Mouse (Mus musculus) lung, postnatal 10 days (tissue): Measurements from ENCODE around the gene Rnf141.

ENCODE experiments used
- DNase-seq: peaks from one replicate; pipeline ENCODE4 v3.0.0; 2021

The Rnf141 gene

DNA sequence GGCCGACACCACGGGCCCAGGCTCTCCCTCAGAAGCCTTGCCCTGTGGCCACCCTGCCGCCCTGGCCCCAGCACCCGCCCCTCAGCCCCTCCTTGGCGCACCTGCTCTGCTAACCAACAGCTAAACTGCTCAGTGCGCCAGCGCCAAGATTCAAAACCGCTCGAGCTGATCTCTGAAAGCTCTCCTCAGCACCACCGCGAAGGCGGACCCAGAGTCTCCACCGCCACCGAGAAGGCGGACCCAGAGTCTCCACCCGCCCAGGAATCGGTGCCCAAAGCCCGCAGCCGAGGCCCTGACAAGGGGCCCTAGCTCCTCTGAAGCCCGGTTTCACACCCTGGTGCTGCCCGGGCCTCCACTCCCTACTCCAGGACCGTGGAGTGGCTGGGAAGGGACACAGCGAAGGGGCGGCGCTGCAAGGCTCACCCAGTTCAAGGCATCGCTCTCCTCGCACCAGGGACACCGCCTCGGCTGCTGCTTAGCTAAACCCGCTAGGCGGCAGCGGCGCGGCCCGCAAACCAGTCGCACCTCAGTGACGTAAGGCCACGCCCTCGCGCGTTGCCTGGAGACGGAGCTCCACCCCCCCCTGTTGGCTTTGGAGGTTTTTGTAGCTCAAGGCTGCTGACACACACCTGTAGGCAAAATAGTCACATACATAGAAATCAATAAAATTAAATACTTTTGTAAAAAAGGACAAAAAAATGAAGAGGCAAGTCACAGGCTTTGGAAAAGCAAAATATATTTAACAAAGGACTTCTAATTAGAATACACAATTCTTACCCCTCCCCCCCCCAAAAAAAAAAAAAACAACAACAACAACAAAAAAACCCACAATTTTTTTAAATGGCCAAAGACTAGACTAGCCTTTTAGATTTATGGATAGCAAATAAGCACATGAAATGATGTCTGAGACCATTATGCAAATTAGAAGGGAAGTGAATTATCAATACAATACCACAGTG, at the start of gene Rnf141:
Gene Rnf141, minus strand, starts transcription at position 542 of the 959 bp plus-strand sequence.
- peak; percentile 94 for DNase-seq

DNA sequence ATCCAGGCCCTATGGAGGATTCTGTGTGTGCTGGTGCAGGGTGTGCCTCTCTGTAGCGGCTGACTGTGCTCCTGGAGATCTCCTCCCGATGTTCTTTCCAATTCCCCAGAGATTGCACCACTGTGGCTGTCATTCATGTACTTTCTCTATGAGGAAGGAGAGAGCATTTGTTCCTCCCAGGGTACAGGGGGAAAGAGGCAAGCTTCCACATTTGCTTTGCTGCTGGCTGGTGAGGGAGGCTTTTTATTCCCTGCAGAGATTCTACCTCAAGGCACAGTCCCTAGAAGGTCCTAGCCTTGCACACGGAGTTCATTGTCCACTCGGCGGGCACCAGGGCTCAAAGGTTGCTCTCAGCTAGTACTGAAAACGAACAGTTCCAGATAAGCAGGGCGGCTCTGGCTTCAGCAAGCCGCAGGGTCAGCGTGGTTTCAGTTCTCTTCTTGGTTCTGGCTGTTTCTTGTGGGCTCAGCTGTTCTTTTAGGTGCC, 47.3 kb upstream of the Rnf141 start:
- peak; percentile 48 for DNase-seq

DNA sequence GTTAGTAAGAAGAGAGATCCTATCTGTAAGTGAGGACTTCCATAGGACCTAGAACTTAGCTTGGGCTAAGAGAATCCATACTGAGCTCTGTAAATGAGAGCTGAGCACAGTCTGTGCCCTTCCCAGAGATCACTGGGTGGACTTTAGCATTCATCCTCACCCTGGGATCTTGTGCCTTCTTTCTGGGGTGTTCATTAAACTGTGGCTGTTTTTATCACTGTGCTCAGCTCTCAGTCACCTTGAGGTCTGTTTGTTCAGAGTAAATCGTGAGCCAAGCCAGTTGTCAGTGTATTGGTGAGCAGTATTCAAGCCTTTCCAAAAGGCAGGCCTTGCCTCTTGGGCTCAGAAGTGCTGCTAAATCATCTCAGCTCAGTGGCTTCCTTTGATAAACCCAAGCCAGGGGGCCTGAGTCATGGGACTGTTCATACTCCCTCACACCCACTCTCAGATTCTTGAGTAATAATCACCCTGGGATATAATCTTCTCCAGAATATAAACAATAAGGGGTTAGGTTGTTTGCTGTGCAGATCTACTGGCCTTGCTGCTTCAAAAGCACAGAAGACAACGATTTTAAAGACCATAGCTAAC, 37.6 kb upstream of the Rnf141 start:
- no peak for DNase-seq

DNA sequence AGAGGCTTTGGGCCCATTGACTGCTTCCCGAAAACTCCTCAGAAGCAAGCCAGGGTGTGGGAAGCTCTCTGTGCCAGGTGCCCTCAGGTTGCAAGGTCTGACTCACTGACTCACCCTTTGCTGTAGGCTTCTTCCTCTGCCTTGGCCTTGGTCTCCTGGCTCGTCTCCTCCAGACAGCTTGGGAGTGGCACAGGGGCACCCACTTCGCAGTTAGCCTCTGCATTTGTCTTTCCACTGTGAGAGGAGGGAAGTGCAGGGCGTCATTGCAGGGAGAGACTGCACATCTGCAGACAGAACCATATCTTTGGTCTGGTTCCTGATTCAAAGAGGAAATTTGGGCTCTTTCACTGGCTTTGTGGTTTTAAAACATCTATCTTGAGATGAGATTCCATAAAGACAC, 33.8 kb upstream of the Rnf141 start:
- DNase-seq: no peak

DNA sequence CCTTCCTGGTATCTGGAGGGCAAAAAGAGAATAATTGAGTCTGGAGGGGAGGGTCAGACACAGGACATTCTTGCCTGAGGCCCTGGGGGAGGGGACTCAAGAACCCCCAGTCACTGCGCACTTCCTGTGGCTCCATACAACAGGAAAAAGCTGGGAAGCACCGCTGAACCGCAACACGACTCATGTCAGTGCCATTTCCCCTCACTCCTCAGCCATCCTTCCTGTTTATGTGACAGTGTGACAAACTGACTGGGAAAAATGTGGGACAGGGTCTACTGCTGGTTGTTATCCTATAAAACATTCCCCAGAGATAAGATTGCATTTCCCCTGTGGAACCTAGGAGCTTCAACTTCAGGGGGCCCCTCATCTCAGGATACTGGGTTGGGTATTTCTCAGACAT, 32.7 kb upstream of the Rnf141 start:
- peak; percentile 76 for DNase-seq

DNA sequence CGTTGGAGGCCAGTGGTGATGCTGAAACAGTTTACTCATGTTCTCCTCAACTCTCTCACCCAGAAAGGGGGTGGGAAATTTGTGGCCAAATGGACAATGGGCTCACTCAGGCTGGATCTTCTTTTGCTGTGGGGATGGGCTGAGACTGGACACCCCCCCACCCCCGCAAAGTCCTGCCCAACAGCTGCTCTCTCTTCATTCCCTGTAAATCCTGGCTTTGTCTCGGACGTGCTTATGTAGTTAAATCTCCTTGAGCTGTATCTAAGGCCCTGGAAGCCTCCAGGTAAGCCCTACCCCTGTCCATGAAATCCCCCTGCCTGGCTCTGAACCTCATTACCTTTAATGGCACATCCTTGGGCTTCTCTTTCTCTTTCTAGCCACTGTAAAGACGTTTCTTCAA, 24.6 kb upstream of the Rnf141 start:
- DNase-seq: no peak

DNA sequence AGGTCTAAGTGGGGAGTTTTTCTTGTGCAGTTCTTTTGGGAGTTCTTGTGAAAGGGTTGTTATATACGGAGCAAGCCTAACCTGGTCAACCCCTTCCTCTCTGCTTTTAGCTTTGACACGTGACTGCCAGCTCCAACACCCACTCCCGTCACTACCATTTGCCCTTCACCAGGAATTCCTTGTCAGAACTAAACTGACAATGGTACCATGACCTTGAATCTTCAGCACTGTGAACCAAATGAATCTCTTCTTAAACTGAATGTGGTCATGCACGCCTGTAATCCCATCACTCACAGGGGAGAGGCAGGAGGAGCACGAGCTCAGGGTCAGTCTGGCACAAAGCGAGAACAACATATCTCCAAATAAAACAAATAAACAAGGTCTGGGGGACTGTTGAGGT, 22.9 kb upstream of the Rnf141 start:
- DNase-seq: no peak

DNA sequence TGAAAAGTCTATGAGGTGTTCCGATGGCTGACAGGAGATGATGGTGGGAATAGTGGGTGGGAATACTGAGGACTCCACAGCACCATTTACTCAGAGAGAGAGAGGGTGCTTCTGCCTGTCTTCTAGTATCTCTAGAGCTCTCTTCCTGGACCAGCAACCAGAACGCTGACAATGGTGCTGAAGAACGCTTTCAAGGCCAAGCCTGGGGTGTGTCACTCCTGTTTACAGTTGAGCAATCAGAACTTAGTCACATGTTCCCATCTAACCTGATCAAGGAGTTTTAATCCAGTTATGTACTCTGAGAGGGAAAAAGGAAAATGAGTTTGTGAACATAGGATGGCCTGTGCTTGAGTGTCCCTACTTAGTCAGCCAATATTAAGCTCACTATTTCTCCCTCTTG, 21.8 kb upstream of the Rnf141 start:
- DNase-seq: no peak

DNA sequence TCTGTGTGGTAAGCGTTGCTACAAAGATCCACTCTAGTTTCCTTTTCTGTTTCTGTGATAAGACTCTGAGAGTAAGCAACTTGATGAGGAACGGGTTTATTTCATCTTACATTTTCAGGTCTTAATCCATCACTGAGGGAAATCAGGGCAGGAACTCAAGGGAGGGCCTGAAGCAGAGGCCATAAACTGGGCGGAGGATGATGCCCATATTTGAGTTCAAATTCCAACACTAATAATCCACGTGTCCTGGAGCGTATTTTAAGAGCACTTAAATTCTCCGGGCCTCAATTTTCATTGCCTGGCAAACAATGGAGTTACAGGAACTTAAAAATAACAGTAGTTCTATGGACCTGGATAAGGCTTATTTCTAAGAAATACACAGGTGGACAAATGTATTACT, 21.3 kb upstream of the Rnf141 start:
- no peak for DNase-seq

DNA sequence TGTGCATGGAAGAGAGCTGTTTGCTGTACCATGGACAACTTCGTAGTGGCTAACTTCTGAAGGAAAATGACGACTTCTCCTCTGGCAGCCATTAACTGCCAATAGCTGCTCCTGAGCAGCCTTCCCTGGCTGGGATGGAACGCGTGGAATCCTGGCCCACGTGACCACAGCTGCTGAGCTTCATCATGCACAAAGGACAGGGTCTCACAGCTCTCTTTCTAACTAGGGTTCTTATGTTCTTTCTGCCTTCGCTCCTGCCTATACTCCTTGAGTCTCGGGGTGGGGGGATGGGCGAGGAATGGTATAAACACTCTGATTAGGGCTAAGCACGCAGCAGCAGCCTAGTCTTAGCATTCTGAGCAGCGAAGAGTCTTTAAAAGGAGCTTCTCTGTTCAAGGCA, 20.8 kb upstream of the Rnf141 start:
- DNase-seq: peak; percentile 47

DNA sequence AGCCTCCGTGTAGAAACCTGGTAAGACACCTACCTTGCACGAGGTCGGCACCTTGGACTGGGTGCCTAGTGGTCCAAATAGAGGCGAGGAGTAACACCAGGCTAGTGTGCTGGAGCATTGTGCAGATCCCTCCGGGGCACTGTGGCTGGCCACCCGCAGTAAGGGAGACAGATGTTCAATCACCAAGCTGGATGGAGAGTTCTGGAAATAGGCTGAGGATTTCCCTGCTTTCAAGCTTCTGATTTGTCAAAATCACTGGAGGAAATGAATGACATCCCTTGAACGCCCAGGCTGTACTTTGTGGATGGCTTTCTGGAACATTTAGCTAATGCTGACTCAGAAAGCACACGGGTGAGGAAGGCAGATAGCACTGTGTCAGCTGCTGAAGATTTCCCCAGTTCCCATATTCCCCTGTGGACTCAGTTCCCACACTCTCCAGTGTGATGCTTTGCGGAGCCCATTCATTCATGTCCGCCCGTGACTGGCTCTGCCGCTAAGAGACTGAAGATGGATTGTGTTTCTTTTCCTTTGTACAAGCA, 18.6 kb upstream of the Rnf141 start, which contains the start of gene Lyve1:
Gene Lyve1, minus strand, starts transcription at position 489 of the 539 bp plus-strand sequence.
- DNase-seq: peak; percentile 42

DNA sequence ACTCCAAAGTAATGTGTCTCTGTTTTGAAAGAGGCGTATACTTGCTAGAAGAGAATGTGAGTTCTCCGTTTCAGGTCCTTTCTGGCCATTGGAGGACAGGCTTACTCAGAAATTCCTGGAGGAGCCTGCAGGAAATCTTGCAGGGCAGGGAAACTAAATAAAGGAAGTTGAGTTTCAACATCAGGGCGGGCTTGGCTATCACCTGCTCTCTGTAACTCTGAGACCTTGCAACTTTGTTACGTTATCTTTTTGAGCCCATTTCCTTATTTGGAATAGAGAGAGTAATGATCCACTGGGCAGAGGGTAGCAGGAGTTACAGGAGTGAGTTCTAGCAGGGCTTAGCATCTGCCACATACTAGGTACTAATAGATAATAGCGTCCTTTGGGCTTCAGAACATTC, 15.9 kb upstream of the Rnf141 start:
- peak; percentile 63 for DNase-seq

DNA sequence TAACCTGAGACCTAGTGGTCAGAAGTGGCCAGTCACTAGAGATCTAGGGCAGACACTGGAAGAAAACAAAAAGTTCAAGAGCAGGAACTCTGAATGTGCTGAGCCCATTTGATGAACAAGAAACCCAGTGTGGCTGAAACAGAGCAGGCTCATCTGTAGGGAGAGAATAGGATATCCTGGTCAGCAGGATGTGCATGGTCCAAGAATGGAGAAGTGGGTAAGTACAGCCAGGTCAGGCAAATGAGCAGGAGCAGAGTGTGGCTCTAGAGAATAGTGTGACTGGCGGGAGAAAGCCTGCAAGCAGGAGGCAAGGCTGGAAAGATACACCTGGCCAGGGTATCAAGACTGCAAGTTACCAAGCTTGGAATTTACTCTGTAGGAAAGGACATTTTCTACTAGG, 11.3 kb upstream of the Rnf141 start:
- DNase-seq: no peak

DNA sequence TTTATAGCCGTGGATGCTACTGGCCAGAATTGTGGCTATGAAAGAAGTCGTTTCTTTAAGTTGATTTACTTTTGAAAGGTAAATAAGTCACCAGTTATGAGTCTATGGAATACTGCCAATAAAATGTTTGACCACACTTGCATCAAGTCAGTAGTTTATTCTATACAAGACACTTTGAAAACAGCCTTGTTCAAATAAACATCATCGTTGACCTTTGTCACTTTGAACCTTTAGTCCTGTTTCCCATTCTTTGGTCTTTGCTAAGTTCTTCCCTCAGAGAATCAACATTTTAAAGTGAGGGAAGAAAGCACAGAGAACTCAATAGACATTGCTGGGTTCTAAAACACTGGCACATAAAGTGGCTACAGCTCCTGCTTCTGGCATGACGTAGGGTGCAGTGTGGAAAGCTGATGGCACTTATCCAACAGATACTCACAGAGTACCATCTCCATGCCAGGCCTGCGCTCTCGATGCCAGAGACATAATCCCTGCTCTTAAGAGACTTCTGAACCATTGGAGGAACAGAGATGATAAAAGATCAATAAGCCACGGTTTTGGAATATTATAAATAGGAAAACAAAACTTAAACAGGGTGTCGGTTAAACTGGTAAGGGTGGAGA, 10.8 kb upstream of the Rnf141 start:
- DNase-seq: no peak

DNA sequence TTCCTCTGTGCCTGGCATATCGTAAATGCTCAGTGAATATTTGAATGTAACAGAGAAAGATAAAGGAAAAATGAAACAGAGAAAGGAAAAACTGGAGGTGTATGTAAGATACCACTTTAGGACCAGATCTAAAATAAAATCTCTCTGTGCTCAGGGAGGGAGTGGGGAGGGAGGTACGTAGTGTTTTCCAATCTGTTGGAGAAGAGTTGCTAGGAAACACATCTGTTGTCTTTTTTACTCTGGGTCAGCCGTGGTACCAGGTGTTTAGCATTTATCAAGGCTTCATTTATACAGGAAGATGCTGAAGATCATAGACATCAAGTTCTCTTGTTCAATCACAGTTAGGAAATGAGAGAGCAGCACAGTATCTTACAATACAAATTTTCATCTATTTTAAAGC, 10.3 kb upstream of the Rnf141 start:
- no peak for DNase-seq

DNA sequence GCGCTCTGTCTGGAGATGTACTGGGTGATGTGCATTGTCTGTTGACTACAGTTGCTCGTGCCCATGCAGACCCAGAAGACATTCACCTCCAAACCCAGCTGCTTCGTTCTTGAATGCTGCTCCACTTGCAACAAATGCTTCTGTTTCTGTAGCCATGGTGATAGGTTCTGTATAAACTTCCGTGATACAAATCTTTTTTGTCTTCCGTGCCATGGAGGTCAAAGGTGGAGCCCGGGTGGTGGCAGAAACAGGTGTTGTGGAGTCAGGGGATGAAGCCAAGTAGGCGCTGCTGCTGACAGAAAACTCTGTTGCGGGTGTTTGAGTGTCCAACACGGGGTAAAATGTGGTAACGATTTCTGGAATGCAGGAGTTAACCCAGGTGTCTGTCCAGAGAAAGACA, 9.4 kb upstream of the Rnf141 start:
- DNase-seq: peak; percentile 60

DNA sequence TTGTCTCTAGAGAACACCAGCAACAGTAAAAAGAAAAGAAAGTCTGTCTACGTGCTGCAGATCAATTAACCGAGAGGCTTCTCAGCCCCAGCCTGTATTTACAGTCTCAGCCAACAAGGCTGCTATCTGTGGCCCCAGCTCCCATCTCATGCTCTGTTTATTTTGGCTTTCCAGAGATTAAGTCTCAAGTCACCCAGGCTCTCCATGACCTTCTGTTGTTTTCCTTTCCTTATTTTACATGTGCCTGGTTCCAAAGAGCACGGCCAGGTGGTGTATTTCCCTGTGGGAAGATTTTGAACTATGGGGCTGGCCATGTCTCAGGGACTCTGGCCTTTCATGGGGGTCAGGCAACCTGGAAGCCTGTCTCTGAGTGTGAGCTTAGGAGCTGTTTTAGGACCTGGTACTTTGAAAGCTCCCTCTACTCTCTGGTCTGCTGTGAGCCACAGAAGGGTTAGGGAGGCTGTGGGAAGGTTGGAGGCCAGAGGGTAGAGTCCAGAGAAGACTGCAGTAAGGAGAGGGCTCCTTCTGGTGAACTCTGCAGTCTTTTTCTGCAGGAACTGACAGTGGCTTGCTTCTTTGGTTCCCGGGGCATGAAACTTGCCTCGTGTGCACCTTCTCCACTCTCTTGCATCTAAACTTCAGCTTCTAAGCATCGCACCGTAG, 7.4 kb upstream of the Rnf141 start:
- DNase-seq: no peak

DNA sequence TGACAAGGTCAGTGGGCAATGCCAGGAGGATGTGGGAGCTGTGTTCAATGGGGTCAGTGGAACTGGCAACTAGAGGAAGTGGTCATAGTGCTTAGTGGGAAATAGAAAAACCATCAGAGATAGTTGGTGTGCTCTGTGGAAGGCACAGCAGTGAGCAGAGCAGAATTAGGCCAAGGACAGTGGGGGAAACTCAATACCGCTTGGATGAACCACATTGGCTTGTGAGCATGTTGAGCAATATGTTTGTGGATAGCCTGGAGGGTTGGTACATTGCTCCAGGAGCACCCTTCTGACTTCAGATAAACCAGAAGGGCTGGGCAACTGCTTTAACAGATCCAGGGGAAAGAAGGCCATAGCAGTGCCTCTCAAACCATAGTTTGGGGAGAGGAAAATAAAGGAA, 4.1 kb upstream of the Rnf141 start:
- DNase-seq: no peak

DNA sequence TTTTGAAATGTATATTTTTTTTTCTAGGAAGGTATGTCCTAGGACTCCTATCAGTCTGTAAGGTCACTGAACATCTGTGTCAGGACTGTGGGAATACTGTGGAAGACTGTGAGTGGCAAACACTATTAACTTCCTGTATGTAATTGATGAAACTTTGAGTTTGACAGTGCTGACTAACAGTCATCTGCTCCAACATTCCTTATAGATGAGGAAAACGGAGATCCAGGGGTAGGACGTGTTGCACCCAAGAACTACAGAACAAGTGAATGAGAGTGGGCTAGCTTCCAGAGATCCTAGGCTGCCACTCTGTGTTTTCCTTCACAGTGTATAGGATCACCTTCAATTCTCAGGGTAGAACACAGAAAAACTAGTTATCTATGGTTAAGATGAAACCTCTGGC, 3.1 kb upstream of the Rnf141 start:
- no peak for DNase-seq

DNA sequence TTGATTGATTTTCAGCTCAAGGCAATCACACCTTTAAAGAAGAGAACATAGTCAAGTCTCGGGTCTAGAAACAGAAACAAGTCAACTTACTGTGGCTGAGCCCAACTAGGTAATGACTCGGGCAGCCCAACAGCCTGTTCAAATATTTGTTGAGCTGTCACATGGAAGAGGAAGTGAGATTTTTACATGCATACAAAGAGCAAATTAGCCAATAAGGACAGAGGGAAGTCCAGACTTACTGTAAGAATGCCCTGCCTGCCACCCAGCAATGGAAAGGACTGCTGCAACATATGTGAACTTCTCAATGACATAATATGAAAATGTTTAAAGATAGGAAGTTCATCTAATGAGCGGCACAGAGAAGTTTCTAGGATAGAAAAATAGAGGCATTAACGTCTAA, 3.9 kb downstream of the Rnf141 start:
- no peak for DNase-seq

DNA sequence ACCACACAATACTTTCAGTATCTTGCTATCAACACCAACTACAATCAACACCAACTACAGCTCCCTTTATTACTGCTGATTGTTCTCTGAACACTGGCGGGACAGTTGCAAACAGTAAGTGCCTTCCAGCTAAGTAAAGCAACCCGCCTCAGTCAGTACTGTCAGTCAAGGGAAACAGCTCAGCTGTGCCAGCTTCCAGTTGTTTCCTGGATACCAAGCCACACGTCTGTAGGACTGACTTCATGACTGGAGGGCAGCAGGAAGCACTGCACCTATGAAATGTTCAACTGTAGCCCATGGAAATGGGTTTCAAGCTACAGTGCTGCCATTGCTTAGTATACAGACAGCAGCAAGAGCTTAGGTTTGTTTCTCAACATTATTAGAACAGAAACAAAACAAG, 9.7 kb downstream of the Rnf141 start:
- DNase-seq: no peak

DNA sequence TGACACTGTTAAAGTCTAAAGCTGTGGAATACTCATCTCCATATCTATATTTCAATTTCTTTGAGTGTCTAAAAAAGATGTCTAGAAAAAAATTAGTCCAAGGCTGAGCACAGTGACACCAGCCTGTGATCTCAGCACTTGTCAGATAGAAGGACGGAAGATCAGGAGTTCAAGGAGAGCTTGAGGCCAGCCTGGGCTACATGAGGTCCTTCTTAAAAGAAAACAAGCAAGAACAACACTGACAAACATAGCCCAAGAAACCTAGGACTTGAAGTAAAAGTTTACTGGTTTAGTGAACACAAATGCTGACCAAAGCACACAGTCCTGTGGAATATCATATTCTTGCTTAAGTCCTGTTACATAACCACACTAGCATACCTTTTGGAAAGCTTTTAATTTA, 10.2 kb downstream of the Rnf141 start:
- DNase-seq: no peak

DNA sequence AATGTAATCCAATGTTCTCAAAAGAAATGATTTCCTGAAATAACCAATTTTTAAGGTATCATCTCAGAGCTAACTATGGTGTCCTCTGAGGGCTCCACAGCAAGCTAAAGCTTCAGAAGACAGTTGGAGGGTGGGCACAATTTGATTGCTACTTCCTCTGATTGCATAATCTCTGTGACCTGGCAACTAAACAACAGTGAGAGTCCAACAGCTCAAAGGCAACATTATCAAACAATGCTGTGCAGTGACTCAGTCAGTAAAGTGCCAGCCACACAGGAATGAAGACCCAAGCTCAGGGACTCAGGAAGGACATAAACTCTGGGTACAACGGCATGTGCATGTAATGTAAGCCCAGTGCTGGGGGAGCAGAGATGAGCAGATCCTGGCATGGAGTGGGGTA, 11.2 kb downstream of the Rnf141 start:
- no peak for DNase-seq
